In genomic region chr8:34709911-34710733, GRCm38 (mm10) we compare ENCODE assay signal across 10 mouse cellular contexts.
A peak's percentile ranks its signal among the peaks of the same experiment; 100 is the strongest.
DNase-seq lines count a peak whose midpoint lies in the region; ATAC-seq and TF ChIP-seq lines count a peak whose summit lies in the region.
"Had no signal": no experiment of that assay in that cellular context is flagged by ENCODE, and none has a peak within 500 bp of the region (broad histone marks: within the 10 kb centered on the region; RNA-seq: fewer than 3 reads in every experiment).

No protein-coding gene starts in this region.

- H3K4me2 ChIP-seq in kidney, embryonic 14.5 days (replicated peaks; ENCODE audit: low read depth, low read length) = no peak overlapping the region
- H3K4me2 ChIP-seq in liver, postnatal 0 days (ENCODE audit: low read depth, low read length) = no peak overlapping the region
- H3K4me2 ChIP-seq: heart, embryonic 15.5 days had no signal

- TF ChIP-seq EP300 in liver, postnatal 0 days (IDR thresholded peaks at IDR 0.05; ENCODE audit: low read depth) = no peak

- no peak overlapping the region for H3K9ac ChIP-seq in kidney, embryonic 14.5 days (ENCODE audit: low read depth, low read length)
- no peak overlapping the region for H3K9ac ChIP-seq in liver, postnatal 0 days (replicated peaks)
- H3K9ac ChIP-seq: heart, embryonic 15.5 days had no signal

- no peak overlapping the region for H3K4me3 ChIP-seq in kidney, embryonic 14.5 days (ENCODE audit: low read length)
- no peak overlapping the region for H3K4me3 ChIP-seq in liver, postnatal 0 days (ENCODE audit: low read depth, low read length)
- H3K4me3 ChIP-seq: heart, embryonic 15.5 days had no signal

- H3K36me3 ChIP-seq in kidney, embryonic 14.5 days (ENCODE audit: control insufficient read depth, insufficient read depth, low read length) = no peaks in the 10 kb centered on the region
- H3K36me3 ChIP-seq in liver, postnatal 0 days (replicated peaks; ENCODE audit: insufficient read depth, low read length) = no peaks in the 10 kb centered on the region
- H3K36me3 ChIP-seq: heart, embryonic 15.5 days had no signal

- no peaks in the 10 kb centered on the region for H3K9me3 ChIP-seq in kidney, embryonic 14.5 days (ENCODE audit: control insufficient read depth, low read length)
- no peaks in the 10 kb centered on the region for H3K9me3 ChIP-seq in liver, postnatal 0 days (ENCODE audit: low read length)
- H3K9me3 ChIP-seq: heart, embryonic 15.5 days had no signal

- 70% methylated on average over 23 of the region's 23 CpGs for WGBS in kidney, embryonic 14.5 days
- 80% methylated on average over 23 of the region's 23 CpGs for WGBS in liver, postnatal 0 days (ENCODE audit: insufficient replicate concordance)

- ATAC-seq in kidney, embryonic 14.5 days (ENCODE audit: low FRiP score, low TSS enrichment) = no peak
- no peak for ATAC-seq in liver, postnatal 0 days
- ATAC-seq: inflammation-experienced regulatory T-cells, adult 6 months had no signal

- H3K27ac ChIP-seq in kidney, embryonic 14.5 days (ENCODE audit: low read depth, low read length) = no peak overlapping the region
- H3K27ac ChIP-seq in liver, postnatal 0 days (ENCODE audit: low read depth) = no peak overlapping the region
- H3K27ac ChIP-seq: heart, embryonic 15.5 days had no signal

- TF ChIP-seq CTCF in liver, postnatal 0 days (IDR thresholded peaks at IDR 0.05; ENCODE audit: low read depth) = no peak

- peak; percentile 78 to 82 for DNase-seq in right cerebral cortex, adult 2 months (ENCODE audit: low spot score in 2 of 2)
- DNase-seq in right cerebral cortex, postnatal 4 days = no peak
- DNase-seq in cerebellum, postnatal 36 days = peak; percentile 49 to 52
- DNase-seq in layer of hippocampus, postnatal 36 days = peak; percentile 76 to 79
- no peak for DNase-seq in heart, adult 9 months (ENCODE audit: low spot score in 2 of 2)
- no peak for DNase-seq in liver, postnatal 0 days
- DNase-seq: retina, postnatal 1 day had no signal

- H3K27me3 ChIP-seq in kidney, embryonic 14.5 days (ENCODE audit: control insufficient read depth, insufficient read depth, low read length) = no peaks in the 10 kb centered on the region
- no peaks in the 10 kb centered on the region for H3K27me3 ChIP-seq in liver, postnatal 0 days (ENCODE audit: insufficient read depth, low read length)

- no peaks in the 10 kb centered on the region for H3K4me1 ChIP-seq in kidney, embryonic 14.5 days (ENCODE audit: control insufficient read depth, insufficient read depth, low read length)
- no peaks in the 10 kb centered on the region for H3K4me1 ChIP-seq in liver, postnatal 0 days (ENCODE audit: insufficient read depth)

Comparison
In these comparisons a context has a peak if more than half of its experiments do, and no peak if none do; other contexts are left out.
1. DNase-seq: peak in right cerebral cortex, adult 2 months (2 of 2), cerebellum, postnatal 36 days (2 of 2) and layer of hippocampus, postnatal 36 days (2 of 2); none in right cerebral cortex, postnatal 4 days (single experiment), heart, adult 9 months (0 of 2) and liver, postnatal 0 days (single experiment).